Mouse (Mus musculus) gastrocnemius, adult 8-10 months (tissue): ENCODE measurements at regions not wholly inside any gene's neighbourhood (a gene's known extent, or its start where the extent isn't known, plus 50 kb on each side); places are given as distances from the start of the nearest gene placed in this dataset.
"Not testable (repeated sequence)": the region's sequence is repeated elsewhere in the genome, so short reads cannot be mapped to it uniquely, and the experiment has no call there.

Experiments
- DNase-seq, 2 experiments: peaks; one replicate each; pipeline ENCODE4 v3.0.0; 2022; ENCODE audit warnings: low spot score in 2 of 2

DNA sequence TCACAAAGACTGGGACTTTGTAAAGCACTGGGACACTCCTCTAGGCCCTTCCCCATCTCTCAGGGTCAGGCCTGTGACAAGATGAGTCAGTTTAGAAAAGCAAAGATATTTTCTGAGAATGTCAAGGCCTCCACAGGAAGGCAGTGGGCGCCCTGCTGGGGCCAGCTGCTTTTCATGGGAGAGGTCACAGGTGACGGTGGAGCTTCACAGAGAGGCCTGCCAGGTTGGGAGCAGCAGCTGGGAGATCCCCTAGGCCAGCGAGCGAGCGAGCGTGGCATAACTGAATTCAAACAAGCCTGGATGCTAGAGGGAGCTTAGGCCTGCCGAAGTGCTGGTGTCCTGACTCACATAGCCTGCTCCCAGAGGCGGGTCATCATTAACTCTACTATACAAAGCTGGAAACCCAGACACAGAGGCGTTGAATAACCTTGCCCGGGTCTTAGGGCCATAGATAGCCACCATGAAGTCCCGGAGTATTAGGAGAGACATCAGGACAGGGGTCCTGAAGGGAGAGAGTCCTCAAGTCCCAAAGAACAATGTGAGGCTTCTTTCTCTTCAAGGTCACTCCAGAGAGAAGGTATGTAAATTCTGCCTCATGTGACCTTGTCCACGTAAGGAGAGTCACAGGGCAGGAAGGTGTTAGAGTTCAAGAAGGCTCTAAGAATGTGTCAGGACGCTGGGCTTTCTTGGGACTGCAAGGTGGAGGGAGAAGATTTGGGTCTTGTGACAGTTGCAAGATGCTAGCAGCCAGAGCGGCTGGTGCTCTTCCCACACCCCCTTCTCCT is 174.3 kb upstream of the Sulf2 start:
- no peak for DNase-seq

DNA sequence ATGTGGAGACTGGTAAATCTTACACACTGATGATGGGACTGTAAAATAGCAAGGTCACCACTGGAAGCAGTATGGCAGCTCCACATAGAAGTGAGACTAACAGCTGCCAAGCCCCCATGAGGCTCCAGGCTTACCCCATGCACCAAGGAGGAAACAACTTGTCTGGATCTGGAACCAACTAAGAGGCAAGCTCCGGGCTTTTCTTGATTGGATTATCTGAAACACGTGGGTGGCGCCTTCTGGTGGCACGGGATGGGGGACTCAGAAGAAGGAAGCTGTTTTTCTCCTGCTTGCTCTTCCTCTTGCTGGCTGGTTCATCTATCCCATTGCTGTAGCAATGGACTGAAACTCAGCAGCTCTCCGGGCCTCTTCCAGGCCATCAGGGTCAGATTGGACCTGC is 171.5 kb upstream of the Sulf2 start:
- DNase-seq = no peak

DNA sequence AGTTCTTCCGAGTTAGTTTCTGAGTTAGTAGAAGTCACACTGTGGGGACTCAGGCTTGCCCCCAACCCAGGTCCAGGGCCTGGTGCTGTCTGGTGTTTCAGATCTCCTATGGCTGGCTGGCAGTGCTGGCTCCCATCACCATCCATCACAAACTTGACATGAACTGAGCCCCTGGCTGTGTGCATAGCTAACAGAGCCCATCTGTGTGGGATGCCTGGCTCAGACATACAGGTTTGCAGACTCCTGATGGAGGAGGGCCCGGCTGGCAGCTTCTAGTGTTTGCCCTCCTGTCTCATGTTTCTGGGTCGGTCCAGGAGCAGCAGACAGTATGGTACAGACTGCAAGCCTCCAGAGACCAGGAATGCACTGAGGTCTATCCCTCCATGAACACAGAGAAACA is 169.5 kb upstream of the Sulf2 start:
- no peak for DNase-seq

DNA sequence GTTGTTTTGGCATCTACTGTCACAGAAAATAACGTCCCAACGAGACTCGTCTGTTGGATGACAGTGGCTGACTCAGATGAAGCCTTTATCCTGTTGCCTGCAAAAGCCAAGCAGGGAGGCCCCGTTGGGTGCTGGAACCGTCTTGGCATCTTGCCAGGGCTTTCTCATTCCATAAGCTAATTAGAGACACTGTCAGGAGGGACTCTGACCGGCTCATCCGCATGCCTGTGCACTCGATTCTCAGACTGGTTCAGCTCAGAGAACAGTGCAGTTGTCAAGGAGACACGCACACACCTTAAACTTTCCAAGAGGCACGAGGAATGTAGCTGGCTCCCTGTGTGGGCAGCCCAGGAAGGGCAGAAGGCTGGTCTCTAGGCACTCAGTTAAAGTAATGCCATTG is 169.0 kb upstream of the Sulf2 start:
- DNase-seq = no peak

DNA sequence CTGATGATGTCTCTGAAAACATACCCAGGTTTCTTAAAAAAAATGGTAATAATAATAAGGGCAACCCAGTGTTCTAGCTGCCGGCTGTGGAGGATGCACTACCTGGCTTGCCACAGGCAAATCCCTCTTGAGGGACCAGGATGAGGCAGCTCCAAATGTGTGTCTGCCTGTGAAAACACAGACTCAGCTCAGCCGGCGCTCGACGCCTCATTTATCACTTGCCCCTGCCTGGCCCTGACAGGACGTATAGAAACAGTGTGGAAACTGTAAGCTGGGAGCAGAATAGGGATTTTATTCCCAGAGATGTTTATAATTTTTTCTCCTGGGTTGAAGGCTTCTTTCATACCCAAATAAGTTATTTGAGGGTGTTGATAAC is 167.2 kb upstream of the Sulf2 start:
- no peak for DNase-seq

DNA sequence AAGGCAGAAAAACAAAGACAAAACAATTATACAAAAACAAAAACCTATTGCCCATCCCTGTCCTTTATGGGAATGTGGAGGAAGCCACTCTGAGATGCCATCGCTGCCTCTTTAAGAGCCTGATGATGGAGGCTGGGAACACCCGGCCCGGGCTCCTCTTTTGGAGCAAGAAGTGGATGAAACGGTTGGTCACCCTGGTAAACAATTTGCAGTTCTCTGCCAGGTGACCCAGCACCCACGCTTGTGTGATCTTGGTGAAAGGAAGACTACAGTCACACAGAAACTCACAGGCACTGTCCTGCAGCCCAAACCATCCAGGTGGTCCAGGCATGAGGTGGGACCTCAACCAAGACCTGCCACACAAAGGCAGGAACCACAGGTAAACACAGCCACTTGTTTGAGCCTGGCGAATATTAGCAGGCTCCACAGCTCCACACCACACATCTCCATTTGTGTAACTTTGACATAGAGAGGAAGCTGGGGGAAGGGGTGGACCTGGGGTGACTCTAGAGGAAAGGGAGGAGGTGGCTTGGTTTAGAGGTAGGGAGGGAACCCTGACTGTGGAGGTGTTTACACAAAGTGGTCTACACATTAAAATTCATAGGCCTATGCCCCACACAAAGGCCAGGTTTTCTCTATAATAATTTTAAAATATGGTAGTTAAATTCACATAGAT is 166.7 kb upstream of the Sulf2 start:
- no peak for DNase-seq

DNA sequence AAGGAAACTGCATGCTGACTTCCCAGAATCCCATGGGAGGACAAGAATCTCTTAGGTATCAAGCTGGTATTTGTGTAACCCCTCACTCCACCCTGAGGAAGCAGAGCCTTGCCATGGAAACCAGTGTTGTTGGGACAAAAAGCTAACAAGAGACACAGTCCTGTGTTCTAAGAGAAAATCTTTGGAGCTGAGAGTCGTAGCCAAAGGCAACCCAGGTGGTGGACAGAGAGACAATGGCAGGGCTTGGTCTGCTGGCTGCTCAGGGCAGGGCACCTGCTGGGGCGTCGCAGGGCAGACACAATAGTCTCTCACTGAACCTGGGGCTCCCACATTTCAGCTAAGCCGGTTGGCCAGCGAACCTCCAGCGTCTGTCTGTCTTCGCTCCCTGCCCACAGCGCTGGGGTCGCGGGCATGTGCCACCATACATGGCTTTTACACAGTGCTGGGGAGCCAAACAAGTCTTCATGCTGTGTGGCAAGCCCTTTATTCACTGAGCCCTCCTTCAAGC is 161.0 kb upstream of the Sulf2 start:
- no peak for DNase-seq

DNA sequence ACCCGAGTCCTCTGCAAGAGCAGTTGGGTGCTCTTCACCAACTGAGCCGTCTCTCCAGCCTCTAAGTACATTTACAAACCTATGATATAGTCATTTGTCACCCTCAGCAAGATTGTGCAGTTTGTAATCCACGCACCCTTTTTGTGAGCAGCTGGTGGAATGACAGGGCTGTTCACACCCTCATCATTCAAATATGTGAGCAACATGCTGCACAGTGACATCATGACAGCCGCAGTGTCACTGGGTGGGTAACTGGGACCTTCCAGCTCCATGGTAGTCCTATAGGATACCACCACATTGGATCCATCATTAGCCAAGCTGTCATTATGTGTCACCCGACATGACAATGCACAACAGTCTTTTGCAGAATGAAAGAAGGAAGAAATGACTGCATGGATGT is 155.0 kb upstream of the Sulf2 start:
- no peak for DNase-seq

DNA sequence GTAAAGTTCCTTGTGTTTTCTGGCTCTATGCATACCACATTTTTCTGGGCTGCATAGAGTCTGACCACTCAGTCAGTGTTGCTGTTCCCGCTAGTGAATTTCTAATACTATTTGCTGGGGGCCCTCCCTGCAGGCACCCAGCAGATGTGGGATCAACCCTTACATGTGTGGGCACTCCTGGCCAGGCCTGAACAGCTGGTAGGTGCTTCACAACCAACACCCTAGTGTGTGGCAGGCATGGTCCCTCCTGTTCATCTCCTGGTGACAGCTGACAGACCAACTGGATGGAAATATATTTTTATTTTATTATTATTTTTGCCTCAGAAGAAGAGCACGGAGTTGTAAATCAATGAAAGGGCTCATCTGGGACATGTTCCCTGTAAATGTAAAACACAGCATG is 154.4 kb upstream of the Sulf2 start:
- DNase-seq = no peak

DNA sequence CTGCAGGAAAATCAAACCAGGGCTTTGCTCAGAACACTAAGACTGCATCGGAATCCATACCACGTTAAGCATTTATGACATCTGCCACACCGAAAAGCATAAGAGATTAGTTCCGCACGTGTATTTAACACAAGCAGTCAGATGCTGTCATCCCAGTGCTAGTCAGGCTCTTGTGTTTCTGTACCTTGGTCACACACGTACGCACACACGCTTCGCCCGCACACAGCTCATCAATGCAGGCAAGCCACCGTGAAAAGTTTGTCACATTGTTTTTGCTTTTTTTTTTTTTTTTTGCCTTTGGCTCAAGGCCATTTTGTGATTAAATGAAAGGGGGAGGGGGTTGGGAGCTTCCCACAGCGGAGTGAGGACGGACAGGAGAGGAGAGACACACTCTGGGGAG is 152.1 kb upstream of the Sulf2 start:
- DNase-seq = no peak

DNA sequence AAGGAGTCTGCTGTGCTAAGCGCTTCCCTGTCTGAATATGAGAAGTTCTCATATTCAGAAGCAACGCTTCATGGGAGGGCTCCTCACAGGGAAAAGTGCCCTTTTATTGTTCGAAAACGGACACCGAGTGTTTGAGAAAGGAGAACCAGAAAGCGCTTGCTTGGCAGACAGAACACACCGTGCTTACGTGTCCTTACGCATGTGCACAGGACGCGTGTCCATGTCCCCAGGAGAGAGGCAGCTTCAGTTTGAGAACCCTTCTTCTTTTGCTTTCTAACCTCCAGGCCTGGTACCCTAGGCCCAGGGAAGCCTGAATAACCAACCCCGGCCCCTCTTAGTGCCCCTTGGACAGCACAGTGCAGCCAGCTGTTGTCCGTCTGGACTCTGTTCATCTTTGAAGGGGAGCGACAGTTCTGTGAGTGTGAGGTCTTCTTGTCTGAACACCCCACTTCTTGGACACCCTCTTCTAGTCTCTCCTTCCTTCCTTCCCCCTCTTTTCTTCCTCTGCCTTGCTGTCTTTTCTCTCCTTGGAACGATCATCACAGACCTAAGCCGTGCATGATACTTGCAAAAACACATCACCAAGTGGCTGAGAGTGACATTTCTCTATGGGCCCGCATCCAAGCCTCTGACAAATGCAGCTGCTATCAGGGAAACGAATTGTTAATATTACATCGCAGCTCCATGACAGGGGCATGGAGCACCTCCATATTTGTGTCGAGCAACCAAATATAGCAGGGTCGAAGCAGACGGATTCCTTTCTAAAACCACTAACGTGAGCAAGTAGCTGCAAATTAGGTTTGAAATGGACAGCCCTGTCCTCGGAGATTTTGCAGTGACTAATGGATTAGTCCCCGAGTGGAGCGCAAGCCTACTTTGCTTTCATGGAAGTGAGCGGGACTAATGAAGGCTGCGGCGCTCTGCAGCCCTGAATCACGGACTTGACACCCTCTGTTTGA is 149.9 kb upstream of the Sulf2 start:
- DNase-seq = no peak

DNA sequence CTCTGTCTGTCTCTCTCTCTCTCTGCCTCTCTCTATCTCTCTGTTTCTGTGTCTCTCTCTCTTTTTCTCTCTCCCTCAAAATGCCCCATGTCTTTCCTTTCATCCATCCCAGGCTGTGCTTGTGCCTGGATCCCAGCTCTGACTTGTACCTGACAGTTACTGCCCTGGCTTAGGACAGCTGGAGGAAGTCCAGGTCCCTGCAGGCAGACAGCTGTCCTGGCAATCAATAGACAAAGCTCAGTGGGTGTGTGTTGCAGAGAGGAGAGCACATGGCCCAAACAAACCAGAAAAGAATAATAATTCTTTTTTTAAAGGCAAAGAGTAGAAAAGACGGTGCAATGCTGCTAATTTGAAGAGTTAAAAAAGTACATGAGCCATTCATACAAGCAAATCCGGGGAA is 148.4 kb upstream of the Sulf2 start:
- DNase-seq = no peak

DNA sequence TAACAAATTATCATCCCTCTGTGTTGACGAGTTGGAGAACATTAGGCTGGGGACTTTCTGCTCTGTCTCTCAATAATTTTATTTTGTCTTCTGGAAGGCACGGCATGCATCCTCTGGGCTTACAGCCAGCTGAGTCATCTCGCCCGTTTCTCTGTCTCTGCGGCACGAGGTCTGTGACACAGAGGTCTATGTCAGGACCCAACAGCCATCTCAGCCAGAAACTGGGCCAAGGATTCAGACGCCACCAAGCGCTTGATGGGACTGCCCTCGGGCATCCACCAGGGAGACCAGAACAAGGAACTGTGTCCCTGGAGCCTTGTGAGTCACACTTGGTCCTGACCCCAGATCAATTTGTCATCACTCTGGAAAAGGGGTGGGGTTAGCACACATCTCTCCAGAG is 145.7 kb upstream of the Sulf2 start:
- peak; percentile 38 to 46 for DNase-seq

DNA sequence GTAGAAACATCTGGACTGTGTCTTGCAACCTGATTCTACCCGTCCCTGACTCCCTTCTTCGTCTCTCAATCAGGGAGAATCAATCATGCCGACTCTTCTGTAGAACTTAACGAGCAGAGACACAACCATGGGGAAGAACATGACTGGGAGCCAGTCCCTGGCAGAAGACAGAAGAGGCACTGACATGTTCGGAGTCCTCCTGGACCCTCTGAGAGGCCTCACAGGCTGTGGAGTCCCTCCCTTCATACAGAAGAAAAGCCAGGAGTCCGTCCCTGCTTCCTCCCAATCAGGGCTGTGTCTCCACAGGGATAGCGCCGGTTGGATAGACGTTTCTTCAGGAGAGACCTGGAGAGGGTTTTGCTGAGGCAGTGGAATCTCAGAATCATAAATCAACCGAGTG is 139.2 kb upstream of the Sulf2 start:
- DNase-seq = no peak

DNA sequence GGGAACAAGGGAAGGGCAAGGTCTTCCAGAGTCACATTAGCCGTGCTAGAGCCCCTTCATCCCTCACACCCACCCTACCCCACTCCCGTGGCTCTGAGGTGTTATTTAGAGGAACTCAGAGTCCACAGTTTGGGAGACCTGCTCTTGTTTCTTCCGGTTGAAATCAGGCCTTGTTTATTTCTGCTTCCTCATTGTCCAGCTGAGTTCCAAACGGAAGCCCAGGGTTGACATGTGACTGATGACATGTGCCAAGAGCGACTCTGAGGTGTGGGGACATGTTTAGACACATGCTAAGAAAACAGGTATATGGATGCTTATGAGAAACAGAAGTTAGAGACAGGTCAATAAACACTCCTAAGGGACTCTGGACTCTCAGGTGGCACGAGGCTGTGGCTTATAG is 137.5 kb upstream of the Sulf2 start:
- no peak for DNase-seq

DNA sequence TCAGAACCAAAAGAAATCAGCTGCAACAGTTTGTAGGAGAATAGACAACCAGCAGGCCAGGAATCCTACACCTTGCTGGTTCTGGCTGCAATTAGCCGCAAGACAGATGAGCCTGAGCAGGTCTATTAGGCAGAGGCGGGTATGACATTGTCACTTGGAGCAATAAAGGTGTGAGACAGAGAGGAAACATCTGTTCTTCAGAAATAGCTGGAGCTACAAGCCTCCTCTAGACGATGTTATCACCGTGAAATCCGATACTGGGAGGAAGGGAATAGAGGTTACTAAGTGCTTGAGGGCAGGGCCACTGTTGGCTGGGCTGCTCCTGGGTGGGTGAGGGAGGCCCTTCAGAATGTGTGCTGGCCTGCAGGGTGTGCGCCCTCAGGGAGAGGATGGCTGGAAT is 135.8 kb upstream of the Sulf2 start:
- no peak for DNase-seq

DNA sequence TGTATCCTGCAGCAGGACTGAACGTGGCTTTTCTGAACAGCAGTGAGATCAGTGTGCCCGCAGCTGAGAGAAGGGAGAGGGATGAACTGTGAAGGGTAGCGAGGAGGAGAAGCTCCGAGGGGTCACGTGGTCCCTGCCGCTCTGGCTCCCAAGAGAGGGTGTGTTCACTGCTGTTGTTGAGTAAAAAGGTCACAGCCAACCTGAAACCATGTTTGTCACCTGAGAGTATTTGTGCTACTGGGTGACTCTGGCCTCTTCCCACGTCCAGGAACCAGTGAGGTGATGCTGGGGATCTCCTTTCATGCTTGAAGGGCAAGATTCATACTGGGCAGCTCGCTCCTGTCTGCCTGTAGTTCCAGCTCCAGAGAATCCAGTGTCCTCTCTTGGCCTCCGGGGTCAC is 135.4 kb upstream of the Sulf2 start:
- no peak for DNase-seq

DNA sequence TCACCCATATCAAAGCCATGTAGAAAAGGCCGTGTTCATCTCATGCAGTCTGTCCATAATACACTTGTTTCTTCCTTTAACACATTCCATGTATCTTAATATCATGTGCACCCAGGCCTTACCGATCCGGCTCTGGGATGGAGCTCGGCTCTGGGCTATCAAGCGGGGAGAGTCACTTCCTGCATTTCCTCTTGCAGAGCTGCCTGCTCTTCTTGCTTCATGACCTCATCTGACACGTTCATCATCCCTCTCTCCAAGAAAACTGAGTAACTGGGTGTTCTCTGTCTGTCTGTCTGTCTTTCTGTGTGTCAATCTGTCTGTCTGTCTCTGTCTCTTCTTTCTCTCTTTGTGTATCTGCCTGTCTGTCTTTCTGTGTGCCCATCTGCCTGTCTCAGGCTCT is 133.7 kb upstream of the Sulf2 start:
- no peak for DNase-seq

DNA sequence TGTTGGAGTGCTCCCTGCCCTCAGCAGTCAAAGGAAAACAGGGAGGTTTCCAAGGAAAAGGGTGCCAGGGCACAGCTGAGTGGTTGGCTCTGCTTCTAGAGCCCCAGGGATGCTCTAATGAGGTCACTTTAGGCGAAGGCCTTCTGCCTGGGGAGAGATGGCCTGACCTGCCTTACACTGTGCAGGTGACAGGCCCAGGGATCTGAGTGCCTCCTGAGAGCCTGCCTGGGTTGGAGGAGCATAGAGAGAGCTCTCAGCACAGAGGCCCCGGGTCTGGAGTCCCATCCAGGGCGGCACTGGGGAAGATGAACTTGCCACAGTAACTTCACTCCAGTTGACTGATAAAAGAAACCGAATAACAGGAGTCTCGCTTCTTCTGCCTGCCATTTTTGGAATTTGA is 125.7 kb upstream of the Sulf2 start:
- DNase-seq = not testable (repeated sequence)

DNA sequence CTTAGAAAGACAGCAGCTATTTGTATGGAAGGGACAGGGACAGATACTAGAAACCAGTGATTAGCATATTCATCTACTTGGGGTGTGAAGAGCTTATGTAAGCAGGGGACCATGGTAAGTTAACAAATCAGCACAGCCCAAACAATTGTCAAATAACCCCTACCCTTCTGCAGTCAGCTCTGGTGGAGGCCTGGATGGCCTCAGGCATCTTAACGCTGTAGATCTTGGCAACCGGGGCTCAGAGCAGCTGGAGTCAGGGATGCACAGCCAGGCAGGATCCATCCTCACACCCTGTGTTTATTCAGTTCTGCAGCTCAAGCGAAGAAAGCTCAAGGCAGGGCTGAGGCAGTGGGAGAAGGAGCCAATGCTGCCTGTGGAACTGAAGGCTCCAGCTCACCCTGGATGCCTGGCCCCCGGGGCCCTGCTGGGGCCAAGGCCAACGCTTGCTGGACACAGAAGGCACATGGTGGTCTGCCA is 125.2 kb upstream of the Sulf2 start:
- peak in 1 of 2 experiments; percentile 17 for DNase-seq

DNA sequence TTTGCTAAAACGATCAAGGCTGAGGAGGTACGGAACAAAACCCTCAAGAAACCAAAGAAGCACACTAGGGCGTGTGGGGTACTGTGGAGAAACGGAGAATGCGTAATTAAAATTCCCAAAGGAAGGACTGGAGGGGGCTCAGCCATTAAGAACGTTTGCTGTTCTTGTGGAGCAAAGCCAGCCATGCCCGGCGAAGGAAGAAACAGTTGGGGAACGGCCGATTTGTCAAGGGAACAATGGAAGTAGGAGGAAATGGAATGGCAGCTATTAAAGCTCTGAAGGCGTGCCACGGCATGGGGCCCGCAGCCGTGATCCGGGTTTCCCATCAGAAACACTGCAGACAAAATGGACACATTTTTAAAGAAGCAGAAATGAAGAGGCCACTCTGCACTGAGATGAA is 124.2 kb upstream of the Sulf2 start:
- no peak for DNase-seq

DNA sequence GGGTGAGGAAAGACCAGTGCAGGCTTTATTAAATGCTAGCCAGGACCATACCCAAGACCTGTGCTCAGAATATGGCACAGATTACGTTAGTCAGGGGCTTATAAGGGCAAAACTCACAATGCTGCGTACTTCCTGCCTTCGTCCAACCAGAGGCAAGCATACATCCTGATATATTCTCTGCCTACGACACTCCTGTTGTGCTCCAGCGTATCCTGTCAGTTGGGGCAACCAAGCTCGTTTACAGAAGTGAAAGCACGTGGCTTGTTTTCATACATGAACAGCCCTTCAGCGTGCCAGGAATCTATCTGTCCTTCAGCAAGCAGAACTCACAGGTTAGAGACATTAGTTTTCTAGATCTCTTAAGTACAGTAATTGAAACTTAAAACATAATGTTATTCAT is 119.9 kb upstream of the Sulf2 start:
- no peak for DNase-seq
